Mouse (Mus musculus): Measurements from ENCODE around the gene Ambra1. TPM values are rescaled to one million over a fixed set of nuclear protein-coding genes. Genes with fewer than 3 reads are reported as not detected.

The Ambra1 gene
- polyA plus RNA-seq, 1 experiment: 14.3 TPM

DNA sequence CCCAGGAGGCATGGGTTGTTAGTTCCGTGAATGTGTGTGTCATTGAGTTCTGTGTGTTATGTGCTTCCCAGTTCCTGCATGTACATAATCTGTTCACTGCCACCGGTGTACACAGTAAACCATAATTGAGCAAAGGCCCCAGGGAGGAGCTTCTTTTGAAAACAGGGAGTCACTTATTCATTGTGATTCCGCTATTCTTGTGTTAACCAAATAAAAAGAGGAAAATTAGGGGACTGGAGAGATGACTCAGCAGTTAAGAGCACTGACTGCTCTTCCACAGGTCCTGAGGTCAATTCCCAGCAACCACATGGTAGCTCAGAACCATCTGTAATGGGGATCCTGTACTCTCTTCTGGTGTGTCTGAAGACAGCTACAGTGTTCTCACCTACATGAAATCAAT lies 164.8 kb downstream of the Ambra1 start:
- Histone ChIP-seq H3K36me3 (ENCODE audit: control insufficient read depth, insufficient read depth) (peaks cover 27% of the 10 kb centered on the region), H3K4me3 (ENCODE audit: insufficient read depth, poor library complexity, severe bottlenecking) (no peak overlapping the region), H3ac (ENCODE audit: control insufficient read depth, insufficient read length, low read depth) (no peak overlapping the region), H3K79me2 (ENCODE audit: control insufficient read depth, insufficient read depth) (no peaks in the 10 kb centered on the region), H3K27me3 (ENCODE audit: control insufficient read depth, insufficient read depth, insufficient read length) (no peaks in the 10 kb centered on the region), H3K79me3 (ENCODE audit: low read depth) (no peaks in the 10 kb centered on the region)
- TF ChIP-seq FOSL1 (IDR thresholded peaks at IDR 0.05; ENCODE audit: insufficient read depth, low read length, poor library complexity, severe bottlenecking) (no peak), MYOD1 (IDR thresholded peaks at IDR 0.05; ENCODE audit: control insufficient read depth, insufficient read length, low read depth) (no peak)

- Histone ChIP-seq H3ac (ENCODE audit: control insufficient read depth, insufficient read length, low read depth) (no peak overlapping the region), H3K36me3 (ENCODE audit: control insufficient read depth, insufficient read depth) (peaks cover 23% of the 10 kb centered on the region), H3K4me3 (ENCODE audit: insufficient read depth, poor library complexity, severe bottlenecking) (no peak overlapping the region), H3K27me3 (ENCODE audit: control insufficient read depth, insufficient read depth, insufficient read length) (no peaks in the 10 kb centered on the region), H3K79me2 (ENCODE audit: control insufficient read depth, insufficient read depth) (no peaks in the 10 kb centered on the region), H3K79me3 (ENCODE audit: low read depth) (no peaks in the 10 kb centered on the region)
- no peak for TF ChIP-seq MYOG (IDR thresholded peaks at IDR 0.05; ENCODE audit: control insufficient read depth, extremely low read depth, insufficient read length)
- no peak for TF ChIP-seq USF1 (IDR thresholded peaks at IDR 0.05; ENCODE audit: low read depth)
- peak; percentile 16 for TF ChIP-seq CEBPB (IDR thresholded peaks at IDR 0.05; ENCODE audit: low read depth)
- no peak for TF ChIP-seq MAX (IDR thresholded peaks at IDR 0.05)
Observed at GRCm38 (mm10) chr2:91895401-91895800, 165.5 kb downstream of the Ambra1 start.

DNA sequence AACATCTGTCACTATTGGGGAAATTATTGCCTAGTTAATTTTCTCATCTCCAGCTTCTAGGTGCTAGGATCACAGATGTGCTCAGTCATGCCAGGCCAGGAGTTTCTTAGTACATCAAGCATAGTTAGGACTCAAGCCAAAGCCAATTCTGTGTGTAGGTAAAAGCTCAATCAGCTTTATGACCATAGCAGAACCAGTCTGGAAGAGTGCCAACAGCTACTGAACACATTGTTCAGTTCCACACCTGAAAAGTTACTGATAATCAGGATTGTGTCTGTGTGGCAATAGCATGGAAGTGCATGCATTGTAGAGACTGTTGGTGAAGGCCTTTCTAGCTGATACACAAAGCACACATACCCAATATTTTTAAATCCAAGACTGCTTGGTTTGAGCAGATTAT lies 168.0 kb downstream of the Ambra1 start:
- no peak for TF ChIP-seq MYOD1 (IDR thresholded peaks at IDR 0.05; ENCODE audit: control insufficient read depth, insufficient read length, low read depth)

GRCm38 (mm10) chr2:91899141-91899540 lies 169.2 kb downstream of the Ambra1 start:
- H3K36me3 ChIP-seq (ENCODE audit: control insufficient read depth, insufficient read depth): peaks cover 15% of the 10 kb centered on the region

More for the DNA sequence above, 168.0 kb downstream of the Ambra1 start:
- Histone ChIP-seq H3K27me3 (ENCODE audit: control insufficient read depth, insufficient read depth, insufficient read length) (no peaks in the 10 kb centered on the region), H3K79me3 (ENCODE audit: low read depth) (no peaks in the 10 kb centered on the region), H3ac (ENCODE audit: control insufficient read depth, insufficient read length, low read depth) (no peak overlapping the region), H3K36me3 (ENCODE audit: control insufficient read depth, insufficient read depth) (peaks cover 15% of the 10 kb centered on the region), H3K79me2 (ENCODE audit: control insufficient read depth, insufficient read depth) (no peaks in the 10 kb centered on the region), H3K4me3 (ENCODE audit: insufficient read depth, poor library complexity, severe bottlenecking) (no peak overlapping the region)

GRCm38 (mm10) chr2:91900431-91900830 lies 170.5 kb downstream of the Ambra1 start:
- no peaks in the 10 kb centered on the region for H3K27me3 ChIP-seq (ENCODE audit: control insufficient read depth, insufficient read depth, insufficient read length)
- H3K79me3 ChIP-seq (ENCODE audit: low read depth): no peaks in the 10 kb centered on the region
- peaks cover 15% of the 10 kb centered on the region for H3K36me3 ChIP-seq (ENCODE audit: control insufficient read depth, insufficient read depth)
- no peaks in the 10 kb centered on the region for H3K79me2 ChIP-seq (ENCODE audit: control insufficient read depth, insufficient read depth)
- TF ChIP-seq MYOD1 (IDR thresholded peaks at IDR 0.05; ENCODE audit: control insufficient read depth, insufficient read length, low read depth): no peak
- no peak for TF ChIP-seq CEBPB (IDR thresholded peaks at IDR 0.05; ENCODE audit: low read depth)
- no peak for TF ChIP-seq CTCF (IDR thresholded peaks at IDR 0.05; ENCODE audit: control insufficient read depth, insufficient read depth, insufficient read length)
- no peak for TF ChIP-seq USF1 (IDR thresholded peaks at IDR 0.05; ENCODE audit: low read depth)
- TF ChIP-seq FOSL1 (IDR thresholded peaks at IDR 0.05; ENCODE audit: insufficient read depth, low read length, poor library complexity, severe bottlenecking): no peak
- no peak for TF ChIP-seq MYOG (IDR thresholded peaks at IDR 0.05; ENCODE audit: control insufficient read depth, extremely low read depth, insufficient read length)
- no peak for TF ChIP-seq MAX (IDR thresholded peaks at IDR 0.05)
- no peak overlapping the region for H3ac ChIP-seq (ENCODE audit: control insufficient read depth, insufficient read length, low read depth)
- H3K4me3 ChIP-seq (ENCODE audit: insufficient read depth, poor library complexity, severe bottlenecking): no peak overlapping the region

More at GRCm38 (mm10) chr2:91899141-91899540, 169.2 kb downstream of the Ambra1 start:
- Histone ChIP-seq H3K79me3 (ENCODE audit: low read depth) (no peaks in the 10 kb centered on the region), H3K79me2 (ENCODE audit: control insufficient read depth, insufficient read depth) (no peaks in the 10 kb centered on the region), H3ac (ENCODE audit: control insufficient read depth, insufficient read length, low read depth) (no peak overlapping the region), H3K4me3 (ENCODE audit: insufficient read depth, poor library complexity, severe bottlenecking) (no peak overlapping the region), H3K27me3 (ENCODE audit: control insufficient read depth, insufficient read depth, insufficient read length) (no peaks in the 10 kb centered on the region)
- TF ChIP-seq FOSL1 (IDR thresholded peaks at IDR 0.05; ENCODE audit: insufficient read depth, low read length, poor library complexity, severe bottlenecking): no peak
- TF ChIP-seq USF1 (IDR thresholded peaks at IDR 0.05; ENCODE audit: low read depth): no peak
- TF ChIP-seq MAX (IDR thresholded peaks at IDR 0.05): no peak
- TF ChIP-seq MYOG (IDR thresholded peaks at IDR 0.05; ENCODE audit: control insufficient read depth, extremely low read depth, insufficient read length): no peak
- no peak for TF ChIP-seq CTCF (IDR thresholded peaks at IDR 0.05; ENCODE audit: control insufficient read depth, insufficient read depth, insufficient read length)
- TF ChIP-seq CEBPB (IDR thresholded peaks at IDR 0.05; ENCODE audit: low read depth): no peak
- no peak for TF ChIP-seq MYOD1 (IDR thresholded peaks at IDR 0.05; ENCODE audit: control insufficient read depth, insufficient read length, low read depth)

DNA sequence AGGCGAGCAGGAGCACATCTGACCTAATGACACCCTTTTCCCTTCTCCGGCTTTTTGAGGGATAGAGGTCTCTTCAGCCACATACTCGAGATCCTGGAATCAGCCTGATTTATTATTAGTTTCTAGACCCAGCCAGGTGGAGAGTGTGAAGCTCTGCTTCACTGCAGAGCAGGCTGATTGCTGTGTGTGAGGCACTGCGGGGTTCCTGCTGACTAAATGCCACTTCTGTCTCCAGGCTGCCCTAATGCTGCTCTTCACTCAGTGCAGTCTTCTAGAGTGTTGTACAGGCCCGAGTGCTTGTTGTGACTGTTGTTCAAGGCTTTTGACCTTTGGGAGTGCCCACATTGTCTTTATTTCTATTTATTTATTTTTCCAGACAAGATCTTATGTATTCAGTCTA lies 172.4 kb downstream of the Ambra1 start:
- Histone ChIP-seq H3K79me3 (ENCODE audit: low read depth) (no peaks in the 10 kb centered on the region), H3K36me3 (ENCODE audit: control insufficient read depth, insufficient read depth) (peaks cover 17% of the 10 kb centered on the region), H3K79me2 (ENCODE audit: control insufficient read depth, insufficient read depth) (no peaks in the 10 kb centered on the region), H3K4me3 (ENCODE audit: insufficient read depth, poor library complexity, severe bottlenecking) (no peak overlapping the region), H3K27me3 (ENCODE audit: control insufficient read depth, insufficient read depth, insufficient read length) (no peaks in the 10 kb centered on the region), H3ac (ENCODE audit: control insufficient read depth, insufficient read length, low read depth) (no peak overlapping the region)
- TF ChIP-seq CEBPB (IDR thresholded peaks at IDR 0.05; ENCODE audit: low read depth) (no peak), MYOG (IDR thresholded peaks at IDR 0.05; ENCODE audit: control insufficient read depth, extremely low read depth, insufficient read length) (no peak), USF1 (IDR thresholded peaks at IDR 0.05; ENCODE audit: low read depth) (no peak), MAX (IDR thresholded peaks at IDR 0.05) (no peak), CTCF (IDR thresholded peaks at IDR 0.05; ENCODE audit: control insufficient read depth, insufficient read depth, insufficient read length) (no peak), MYOD1 (IDR thresholded peaks at IDR 0.05; ENCODE audit: control insufficient read depth, insufficient read length, low read depth) (no peak), FOSL1 (IDR thresholded peaks at IDR 0.05; ENCODE audit: insufficient read depth, low read length, poor library complexity, severe bottlenecking) (no peak)

Data from C2C12 (cell line).